Mouse (Mus musculus) kidney, postnatal 0 days (tissue): ENCODE measurements around the gene Sin3b. TPM values are rescaled to one million over a fixed set of nuclear protein-coding genes. Genes with fewer than 3 reads are reported as not detected.

Experiments
- ATAC-seq: fragments of 200-750 bp; cut with Nextera tagmentation; replicated peaks from 2 replicates; pipeline ENCODE4 v1.8.0; 2017; ENCODE audit warnings: low read depth, moderate number of reproducible peaks, moderate TSS enrichment, moderate library complexity; ENCODE audit not compliant: low FRiP score
- DNase-seq: peaks from one replicate; pipeline ENCODE4 v3.0.0-alpha.2; 2016; ENCODE audit warnings: low spot score
- H3K27ac ChIP-seq: fragments of 300-500 bp; sonication (generic); 2 replicates; pipeline ENCODE4 v1.5.1; 2014; ENCODE audit warnings: mild to moderate bottlenecking
- H3K27me3 ChIP-seq: fragments of 300-500 bp; sonication (generic); 2 replicates; pipeline ENCODE4 v1.6.1; 2014; ENCODE audit warnings: low read length, mixed read lengths; ENCODE audit not compliant: insufficient read depth
- H3K36me3 ChIP-seq: fragments of 300-500 bp; sonication (generic); 2 replicates; pipeline ENCODE4 v1.6.1; 2014; ENCODE audit warnings: low read length, mixed read lengths; ENCODE audit not compliant: insufficient read depth
- H3K4me1 ChIP-seq: fragments of 300-500 bp; sonication (generic); replicated peaks from 2 replicates; pipeline ENCODE4 v1.6.1; 2014; ENCODE audit warnings: antibody characterized with exemption, low read length, mixed read lengths; ENCODE audit not compliant: insufficient read depth
- H3K4me2 ChIP-seq: fragments of 300-500 bp; sonication (generic); 2 replicates; pipeline ENCODE4 v1.6.1; 2014; ENCODE audit warnings: mild to moderate bottlenecking, low read length, moderate library complexity, mixed read lengths
- H3K4me3 ChIP-seq: fragments of 300-500 bp; sonication (generic); replicated peaks from 2 replicates; pipeline ENCODE4 v1.5.1; 2014; ENCODE audit warnings: low read depth, low read length
- H3K9ac ChIP-seq: fragments of 300-500 bp; sonication (generic); 2 replicates; pipeline ENCODE4 v1.6.1; 2014; ENCODE audit warnings: low read depth, low read length
- H3K9me3 ChIP-seq: fragments of 300-500 bp; sonication (generic); replicated peaks from 2 replicates; pipeline ENCODE4 v1.6.1; 2016; ENCODE audit warnings: low read length, inconsistent platforms, mixed read lengths
- CTCF ChIP-seq: IDR thresholded peaks from 2 replicates; pipeline ENCODE4 v1.5.1; 2016; ENCODE audit warnings: antibody characterized with exemption, low read depth, mild to moderate bottlenecking, moderate library complexity
- WGBS: fragments of 180-500 bp; shearing (Covaris S2); extraction: QIAGEN DNeasy Blood & Tissue Kit; methylation state at CpG from one replicate; pipeline ENCODE4 v1.1.7; 2014; 5-methylcytosine and 5-hydroxymethylcytosine counted together
- polyA plus RNA-seq: library from polyadenylated mRNA; unstranded; fragments of >200 nt; fragmentation: Nextera tagmentation; extraction: Ambion mirVana; gene quantifications from 2 replicates; pipeline ENCODE4 v1.2.1, GENCODE M21; 2015

Sin3b gene
- polyA plus RNA-seq, 1 experiment from 2014 or later = 239 TPM

DNA sequence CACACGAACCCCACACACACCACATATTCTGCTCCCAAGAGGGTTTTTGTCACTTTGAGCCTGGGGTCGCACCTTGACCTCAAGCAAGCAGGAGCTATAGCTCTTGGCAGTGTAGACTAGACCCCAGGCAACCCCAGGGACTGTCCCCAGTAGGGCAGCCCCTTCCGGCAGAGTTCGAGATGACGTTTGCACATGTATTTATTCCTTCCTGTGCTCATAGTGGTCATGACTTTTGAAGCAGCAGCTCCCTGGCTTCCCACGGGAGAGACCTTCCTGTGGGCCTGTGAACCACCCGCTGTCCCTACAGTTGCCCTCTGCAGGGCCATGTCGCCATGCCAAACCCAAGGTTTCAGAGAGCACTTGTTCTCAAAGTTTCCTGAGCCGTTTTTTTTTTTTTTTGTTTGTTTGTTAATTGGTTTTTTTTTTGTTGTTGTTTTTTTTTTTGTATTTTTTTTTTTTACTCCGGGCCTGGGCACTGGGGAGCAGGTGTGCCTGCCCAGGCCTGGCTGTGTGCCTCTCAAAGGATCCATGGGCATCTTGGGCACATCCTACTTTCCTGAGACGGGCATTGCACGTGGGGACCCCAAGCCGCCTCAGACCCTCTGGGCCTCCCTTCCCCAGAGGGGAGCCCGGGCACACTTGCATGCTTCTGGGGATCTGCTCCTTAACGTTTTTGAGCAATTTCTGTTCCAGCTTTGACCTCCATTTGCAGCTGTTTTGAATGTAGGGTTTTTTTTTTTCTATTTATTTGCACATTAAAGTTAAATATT is 34.5 kb downstream of the Sin3b start:
- H3K4me3 ChIP-seq = no peak overlapping the region
- H3K36me3 ChIP-seq = peaks cover 38% of the 10 kb centered on the region
- H3K4me1 ChIP-seq = no peaks in the 10 kb centered on the region
- no peak overlapping the region for H3K4me2 ChIP-seq
- no peak overlapping the region for H3K9ac ChIP-seq
- TF ChIP-seq CTCF = no peak
- WGBS = 89% methylated on average over 15 of the region's 15 CpGs
- H3K9me3 ChIP-seq = no peaks in the 10 kb centered on the region
- H3K27me3 ChIP-seq = no peaks in the 10 kb centered on the region
- DNase-seq (no peak), ATAC-seq (no peak; the same call in 1 of the 2 replicates)
- no peak overlapping the region for H3K27ac ChIP-seq

DNA sequence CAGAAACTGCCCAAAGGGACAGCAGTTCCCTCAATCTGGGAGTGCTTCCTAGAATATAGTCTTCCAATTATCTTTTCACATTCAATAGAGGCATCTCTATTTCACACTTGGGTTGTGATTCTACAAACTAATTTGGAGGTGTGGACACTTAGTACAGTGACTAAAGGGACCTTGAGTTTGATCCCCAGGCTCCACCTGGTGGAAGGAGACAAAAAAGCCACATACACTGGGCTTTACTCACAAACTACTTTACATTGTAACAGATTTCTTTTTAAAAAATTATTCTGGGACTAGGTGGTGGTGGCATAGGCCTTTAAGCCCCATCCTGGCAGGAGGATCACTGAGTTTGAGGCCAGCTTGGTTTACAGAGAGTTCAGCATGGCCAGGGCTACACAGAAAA is 35.2 kb downstream of the Sin3b start:
- Histone ChIP-seq H3K27ac (no peak overlapping the region), H3K4me3 (no peak overlapping the region), H3K4me2 (no peak overlapping the region), H3K27me3 (no peaks in the 10 kb centered on the region), H3K9me3 (no peaks in the 10 kb centered on the region), H3K9ac (no peak overlapping the region), H3K36me3 (peaks cover 32% of the 10 kb centered on the region), H3K4me1 (no peaks in the 10 kb centered on the region)
- ATAC-seq (no peak), DNase-seq (no peak)
- TF ChIP-seq CTCF = peak; percentile 45; the same call in 1 of the 2 replicates

DNA sequence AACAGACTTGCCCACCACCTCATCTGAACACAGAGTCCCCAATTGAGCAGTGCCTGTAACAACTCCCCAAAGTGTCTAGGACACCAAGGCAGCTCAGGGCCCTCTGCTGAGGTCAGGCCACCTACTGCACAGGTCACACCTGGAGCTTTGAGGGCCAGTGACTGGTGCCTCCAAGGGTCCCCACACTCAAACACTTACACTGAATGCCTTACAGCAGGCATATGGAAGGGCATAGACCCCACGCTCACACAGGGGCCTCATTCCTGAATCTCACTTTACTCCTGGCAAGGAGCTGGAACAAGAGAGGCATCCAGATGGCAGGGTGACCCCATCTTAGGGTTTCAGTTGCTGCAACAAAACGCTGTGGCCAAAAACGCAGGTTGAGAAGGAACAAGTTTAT is 37.1 kb downstream of the Sin3b start:
- DNase-seq = no peak
- no peak for ATAC-seq
- Histone ChIP-seq H3K4me3 (no peak overlapping the region), H3K4me2 (no peak overlapping the region), H3K27me3 (no peaks in the 10 kb centered on the region), H3K4me1 (no peaks in the 10 kb centered on the region), H3K9ac (no peak overlapping the region), H3K9me3 (no peaks in the 10 kb centered on the region), H3K27ac (no peak overlapping the region), H3K36me3 (peaks cover 20% of the 10 kb centered on the region)
- no peak for TF ChIP-seq CTCF
- 72% methylated on average over 3 of the region's 3 CpGs for WGBS

- 68% methylated on average over 7 of the region's 7 CpGs for WGBS
Measured at GRCm38 (mm10) chr8:72761322-72762051, 38.4 kb downstream of the Sin3b start, which contains the start of gene F2rl3. F2rl3 (plus strand) TSS chr8:72761880.

DNA sequence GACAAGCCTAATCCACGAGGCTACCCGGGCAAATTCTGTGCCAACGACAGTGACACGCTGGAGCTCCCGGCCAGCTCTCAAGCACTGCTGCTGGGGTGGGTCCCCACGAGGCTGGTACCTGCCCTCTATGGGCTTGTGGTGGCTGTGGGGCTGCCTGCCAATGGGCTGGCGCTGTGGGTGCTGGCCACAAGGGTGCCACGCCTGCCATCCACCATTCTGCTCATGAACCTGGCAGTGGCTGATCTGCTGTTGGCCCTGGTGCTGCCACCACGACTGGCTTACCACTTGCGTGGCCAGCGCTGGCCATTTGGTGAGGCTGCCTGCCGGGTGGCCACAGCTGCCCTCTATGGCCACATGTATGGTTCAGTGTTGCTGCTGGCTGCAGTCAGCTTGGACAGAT is 39.2 kb downstream of the Sin3b start:
- Histone ChIP-seq H3K36me3 (0 out of 2 replicates have a peak, but pooled peaks cover 2% of the 10 kb centered on the region), H3K9ac (no peak overlapping the region), H3K4me1 (no peaks in the 10 kb centered on the region), H3K27me3 (no peaks in the 10 kb centered on the region), H3K4me2 (no peak overlapping the region), H3K4me3 (no peak overlapping the region), H3K27ac (peak overlapping the region; percentile 50; the same call in 1 of the 2 replicates), H3K9me3 (no peaks in the 10 kb centered on the region)
- ATAC-seq (no peak), DNase-seq (no peak)
- TF ChIP-seq CTCF = no peak
- 86% methylated on average over 12 of the region's 12 CpGs for WGBS

More at GRCm38 (mm10) chr8:72761322-72762051, 38.4 kb downstream of the Sin3b start, which contains the start of gene F2rl3:
- Histone ChIP-seq H3K27me3 (no peaks in the 10 kb centered on the region), H3K27ac (peak within 1 kb of the TSS; percentile 54; the same call in 1 of the 2 replicates), H3K4me1 (no peaks in the 10 kb centered on the region), H3K9me3 (no peaks in the 10 kb centered on the region), H3K4me2 (no peak within 1 kb of the TSS), H3K9ac (no peak within 1 kb of the TSS), H3K36me3 (peaks cover 11% of the 10 kb centered on the region; the same call in 1 of the 2 replicates), H3K4me3 (no peak within 1 kb of the TSS)
- ATAC-seq = no peak
- TF ChIP-seq CTCF = no peak
- DNase-seq = peak; percentile 31

- TF ChIP-seq CTCF = no peak
- Histone ChIP-seq H3K9me3 (no peaks in the 10 kb centered on the region), H3K4me2 (no peak overlapping the region), H3K27me3 (no peaks in the 10 kb centered on the region), H3K4me3 (no peak overlapping the region), H3K27ac (no peak overlapping the region), H3K36me3 (no peaks in the 10 kb centered on the region), H3K4me1 (no peaks in the 10 kb centered on the region), H3K9ac (no peak overlapping the region)
- DNase-seq (no peak), ATAC-seq (no peak)
- WGBS = 76% methylated on average over 4 of the region's 4 CpGs
Measured at GRCm38 (mm10) chr8:72765696-72766095, 42.6 kb downstream of the Sin3b start.
